Mouse (Mus musculus): ENCODE results near the gene Parp16. TPM values are rescaled to one million over a fixed set of nuclear protein-coding genes. Genes with fewer than 3 reads are reported as not detected.
"Not testable (repeated sequence)": the region's sequence is repeated elsewhere in the genome, so short reads cannot be mapped to it uniquely, and the experiment has no call there.

The Parp16 gene
- polyA plus RNA-seq, 1 experiment from 2014 or later, result 4.2 TPM

DNA sequence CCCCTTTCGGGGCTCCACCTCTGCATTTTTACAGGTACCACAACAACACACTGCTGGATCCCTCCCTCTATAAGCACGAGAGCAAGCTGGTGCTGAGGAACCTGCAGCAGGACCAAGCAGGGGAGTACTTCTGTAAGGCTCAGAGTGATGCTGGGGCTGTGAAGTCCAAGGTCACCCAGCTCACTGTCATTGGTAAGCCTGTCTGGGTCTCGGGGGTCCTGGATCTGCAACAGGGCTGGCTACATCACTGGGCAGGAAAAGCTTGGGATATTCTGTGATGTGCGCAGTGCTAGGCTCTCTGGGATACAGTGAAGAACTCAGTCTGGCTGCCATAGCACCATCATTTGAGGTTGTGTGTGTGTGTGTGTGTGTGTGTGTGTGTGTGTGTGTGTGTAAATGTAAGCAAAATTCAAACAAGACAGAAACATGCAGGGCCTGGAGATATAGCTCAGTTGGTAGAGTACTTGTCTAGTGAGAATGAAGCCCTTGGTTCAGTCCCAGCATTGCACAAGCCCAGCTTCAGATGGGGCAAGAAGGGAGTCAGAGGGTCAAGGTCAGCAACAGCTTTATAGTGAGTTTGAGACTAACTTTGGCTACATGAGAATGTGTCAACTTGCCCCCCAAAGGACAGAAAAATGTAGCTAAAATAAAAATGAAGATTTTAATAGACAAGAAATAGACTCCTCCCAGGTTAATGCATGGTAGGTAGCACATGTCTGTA is 80.8 kb downstream of the Parp16 start:
- Histone ChIP-seq H3K4me3 (ENCODE audit: low read depth, low read length) (no peak overlapping the region), H3K27me3 (replicated peaks; ENCODE audit: control insufficient read depth, insufficient read depth, low read length) (no peaks in the 10 kb centered on the region), H3K9me3 (replicated peaks; ENCODE audit: control insufficient read depth, low read length) (no peaks in the 10 kb centered on the region), H3K36me3 (ENCODE audit: control insufficient read depth, insufficient read depth, low read length) (no peaks in the 10 kb centered on the region), H3K27ac (ENCODE audit: low read depth, low read length) (no peak overlapping the region), H3K4me1 (ENCODE audit: control insufficient read depth, insufficient read depth, low read length) (no peaks in the 10 kb centered on the region), H3K4me2 (ENCODE audit: low read length) (no peak overlapping the region), H3K9ac (ENCODE audit: low read length) (no peak overlapping the region)
- 96% methylated on average over 4 of the region's 4 CpGs for WGBS
- DNase-seq (ENCODE audit: low spot score) (no peak), ATAC-seq (no peak)

DNA sequence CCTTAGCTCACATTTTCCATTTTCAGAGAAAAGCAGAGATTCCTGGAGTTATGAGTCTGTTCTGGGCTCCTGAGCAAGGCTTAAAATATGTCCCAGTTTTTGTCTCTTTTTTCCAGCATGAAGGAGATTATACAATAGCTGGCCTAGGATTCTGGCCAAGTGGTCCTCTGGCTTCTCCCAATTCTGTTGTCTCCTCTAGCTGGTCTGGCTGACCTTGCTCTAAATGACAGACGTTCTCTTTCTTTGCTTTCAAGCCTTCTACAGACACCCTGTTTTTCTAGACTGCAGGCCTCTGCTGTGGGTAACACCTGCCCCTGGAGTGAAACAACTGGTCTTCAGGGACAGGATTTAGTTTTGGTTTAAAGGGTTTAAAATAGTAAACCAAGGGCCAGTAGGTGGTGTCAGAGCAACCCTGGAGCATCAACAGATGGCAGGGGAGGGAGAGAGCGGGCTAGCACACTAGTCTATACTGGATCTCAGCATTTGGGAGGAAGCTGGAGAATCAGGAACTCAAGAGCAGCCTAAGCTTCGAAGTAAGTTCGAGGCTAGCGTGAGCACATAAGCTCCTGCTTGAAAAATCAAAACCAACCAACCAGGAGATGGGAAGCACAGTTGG is 86.5 kb downstream of the Parp16 start:
- WGBS, result 87% methylated on average over 5 of the region's 5 CpGs
- Histone ChIP-seq H3K4me1 (ENCODE audit: control insufficient read depth, insufficient read depth, low read length) (no peaks in the 10 kb centered on the region), H3K36me3 (ENCODE audit: control insufficient read depth, insufficient read depth, low read length) (no peaks in the 10 kb centered on the region), H3K27me3 (replicated peaks; ENCODE audit: control insufficient read depth, insufficient read depth, low read length) (no peaks in the 10 kb centered on the region), H3K27ac (ENCODE audit: low read depth, low read length) (no peak overlapping the region), H3K9ac (ENCODE audit: low read length) (no peak overlapping the region), H3K4me2 (ENCODE audit: low read length) (no peak overlapping the region), H3K4me3 (ENCODE audit: low read depth, low read length) (no peak overlapping the region), H3K9me3 (replicated peaks; ENCODE audit: control insufficient read depth, low read length) (no peaks in the 10 kb centered on the region)
- no peak for DNase-seq (ENCODE audit: low spot score)
- ATAC-seq, result no peak

DNA sequence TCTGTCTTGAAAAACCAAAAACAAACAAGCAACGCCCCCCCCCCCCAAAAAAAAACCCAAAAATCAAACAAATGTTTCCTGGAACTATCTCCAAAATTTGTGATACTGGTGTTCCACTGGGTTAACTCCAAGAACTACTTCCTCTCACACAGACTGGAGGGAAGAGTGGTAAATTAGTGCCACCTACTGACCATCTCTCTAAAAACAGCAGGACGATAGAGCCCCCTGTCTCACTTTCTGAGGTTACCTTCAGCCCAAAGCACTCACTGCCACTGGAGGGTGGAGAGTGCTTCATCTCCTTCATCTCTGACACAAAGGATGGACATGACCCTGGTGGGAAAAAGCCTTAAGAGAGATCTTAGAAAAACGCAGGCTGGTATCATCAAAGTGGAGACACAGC is 88.1 kb downstream of the Parp16 start:
- ATAC-seq (peak; percentile 66), DNase-seq (ENCODE audit: low spot score) (peak; percentile 81)
- WGBS, result 1% methylated on average over 3 of the region's 3 CpGs
- Histone ChIP-seq H3K4me1 (ENCODE audit: control insufficient read depth, insufficient read depth, low read length) (no peaks in the 10 kb centered on the region), H3K9ac (ENCODE audit: low read length) (no peak overlapping the region), H3K27me3 (replicated peaks; ENCODE audit: control insufficient read depth, insufficient read depth, low read length) (no peaks in the 10 kb centered on the region), H3K27ac (ENCODE audit: low read depth, low read length) (no peak overlapping the region), H3K9me3 (replicated peaks; ENCODE audit: control insufficient read depth, low read length) (no peaks in the 10 kb centered on the region), H3K36me3 (ENCODE audit: control insufficient read depth, insufficient read depth, low read length) (no peaks in the 10 kb centered on the region), H3K4me2 (ENCODE audit: low read length) (no peak overlapping the region), H3K4me3 (ENCODE audit: low read depth, low read length) (no peak overlapping the region)

DNA sequence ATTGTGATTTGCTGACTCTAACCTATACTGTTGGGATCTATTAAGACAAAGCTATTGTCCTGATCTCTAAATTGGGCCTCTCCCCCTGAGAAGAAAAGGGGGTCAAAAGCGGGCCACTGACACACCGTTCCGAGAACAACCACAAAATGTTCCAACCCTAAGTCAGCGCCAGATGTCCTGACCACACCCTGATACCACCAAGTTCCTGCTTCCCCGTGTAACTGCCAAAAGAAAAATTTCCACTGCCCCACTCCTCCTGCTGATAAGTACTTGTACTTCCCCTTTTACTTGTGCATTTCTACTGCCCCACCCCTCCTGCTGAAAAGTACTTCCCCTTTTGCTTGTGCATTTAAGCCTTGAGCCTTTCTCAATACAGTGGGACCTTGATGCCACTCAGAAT is 93.1 kb downstream of the Parp16 start:
- 97% methylated on average over 5 of the region's 5 CpGs for WGBS
- not testable (repeated sequence) for H3K4me1 ChIP-seq (ENCODE audit: control insufficient read depth, insufficient read depth, low read length); ATAC-seq; H3K27me3 ChIP-seq (replicated peaks; ENCODE audit: control insufficient read depth, insufficient read depth, low read length); H3K36me3 ChIP-seq (ENCODE audit: control insufficient read depth, insufficient read depth, low read length); H3K4me3 ChIP-seq (ENCODE audit: low read depth, low read length); H3K9ac ChIP-seq (ENCODE audit: low read length); H3K27ac ChIP-seq (ENCODE audit: low read depth, low read length); H3K9me3 ChIP-seq (replicated peaks; ENCODE audit: control insufficient read depth, low read length); H3K4me2 ChIP-seq (ENCODE audit: low read length); DNase-seq (ENCODE audit: low spot score)

Other genes starting within 250 kb of the Parp16 start
- gene Slc24a1, start 243.7 kb upstream of the Parp16 start, polyA plus RNA-seq (2014; fragmentation: Nextera tagmentation; extraction: Ambion mirVana), result 0.03 and 0.05 TPM in 2 replicates
- 49.0 and 49.8 TPM in 2 replicates for gene Ints14, start 234.4 kb upstream of the Parp16 start, polyA plus RNA-seq (2014; fragmentation: Nextera tagmentation; extraction: Ambion mirVana)
- 67.4 and 86.3 TPM in 2 replicates for gene Hacd3, start 173.7 kb upstream of the Parp16 start, polyA plus RNA-seq (2014; fragmentation: Nextera tagmentation; extraction: Ambion mirVana)
- 36.3 and 37.3 TPM in 2 replicates for gene Dpp8, start 162.9 kb upstream of the Parp16 start, polyA plus RNA-seq (2014; fragmentation: Nextera tagmentation; extraction: Ambion mirVana)
- gene Igdcc4, start 93.9 kb upstream of the Parp16 start, polyA plus RNA-seq (2014; fragmentation: Nextera tagmentation; extraction: Ambion mirVana), result 8.9 and 13.4 TPM in 2 replicates
- gene Igdcc3, start 54.2 kb upstream of the Parp16 start, polyA plus RNA-seq (2014; fragmentation: Nextera tagmentation; extraction: Ambion mirVana), result 5.1 and 5.8 TPM in 2 replicates
- gene Cilp, start 69.8 kb downstream of the Parp16 start, polyA plus RNA-seq (2014; fragmentation: Nextera tagmentation; extraction: Ambion mirVana), result 0.20 and 0.30 TPM in 2 replicates
- gene Clpx, start 98.9 kb downstream of the Parp16 start, polyA plus RNA-seq (2014; fragmentation: Nextera tagmentation; extraction: Ambion mirVana), result 42.2 and 47.9 TPM in 2 replicates
- gene Pdcd7, start 150.8 kb downstream of the Parp16 start, polyA plus RNA-seq (2014; fragmentation: Nextera tagmentation; extraction: Ambion mirVana), result 8.6 and 9.9 TPM in 2 replicates
- gene Ubap1l, start 165.7 kb downstream of the Parp16 start, polyA plus RNA-seq (2014; fragmentation: Nextera tagmentation; extraction: Ambion mirVana), result 0.13 and 0.96 TPM in 2 replicates
- 0.20 and 0.40 TPM in 2 replicates for gene Kbtbd13, start 196.3 kb downstream of the Parp16 start, polyA plus RNA-seq (2014; fragmentation: Nextera tagmentation; extraction: Ambion mirVana)
- 6.3 and 6.7 TPM in 2 replicates for gene Rasl12, start 203.2 kb downstream of the Parp16 start, polyA plus RNA-seq (2014; fragmentation: Nextera tagmentation; extraction: Ambion mirVana)
- not detected in 2 replicates for gene Slc51b, start 227.6 kb downstream of the Parp16 start, polyA plus RNA-seq (2014; fragmentation: Nextera tagmentation; extraction: Ambion mirVana)
- 20.8 and 24.1 TPM in 2 replicates for gene Mtfmt, start 240.4 kb downstream of the Parp16 start, polyA plus RNA-seq (2014; fragmentation: Nextera tagmentation; extraction: Ambion mirVana)

All from forebrain, embryonic 14.5 days (tissue).